Comparison of ENCODE assay signal across 7 mouse cellular contexts in the genomic region with DNA sequence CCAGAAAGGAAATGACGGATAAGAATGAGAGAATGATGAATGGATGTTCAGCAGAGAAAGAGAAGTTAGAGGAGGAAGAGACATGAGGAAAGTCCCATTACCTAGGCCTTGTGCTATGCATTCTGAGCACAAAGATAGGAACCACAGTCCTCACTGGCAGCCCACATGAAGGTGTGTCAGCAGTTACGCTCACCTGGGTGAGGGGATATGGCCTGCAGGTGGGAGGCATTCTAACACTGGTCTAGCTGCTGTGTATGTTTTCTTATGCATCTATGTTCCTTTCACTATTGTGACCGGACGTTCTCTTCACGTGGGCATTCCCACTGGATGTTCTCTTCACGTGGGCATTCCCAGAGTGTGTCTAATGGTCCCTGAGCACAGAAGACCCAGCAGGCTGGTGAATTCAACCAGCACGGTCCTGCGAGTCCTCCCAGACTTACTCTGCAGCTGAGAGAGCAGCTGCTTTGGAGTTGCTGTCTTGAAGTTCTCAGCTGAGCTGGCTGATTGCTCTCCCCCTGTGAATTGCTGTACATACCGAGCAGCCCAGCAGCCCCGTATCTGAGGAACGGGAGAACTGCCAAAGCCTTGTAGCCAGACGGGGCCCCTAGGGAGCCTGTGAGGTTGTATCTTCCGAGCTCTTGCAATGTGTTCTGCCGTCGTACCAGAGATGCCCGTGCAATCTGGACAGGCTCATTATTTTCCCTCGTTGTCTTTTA.
DNase-seq lines count a peak whose midpoint lies in the region; ATAC-seq lines count a peak whose summit lies in the region.

No protein-coding gene starts in this region.

- H3K27me3 ChIP-seq in lung, embryonic 15.5 days: no peaks in the 10 kb centered on the region
- no peaks in the 10 kb centered on the region for H3K27me3 ChIP-seq in embryonic facial prominence, embryonic 14.5 days (replicated peaks; ENCODE audit: control insufficient read depth, insufficient read depth, low read length)
- no peaks in the 10 kb centered on the region for H3K27me3 ChIP-seq in hindbrain, embryonic 11.5 days (ENCODE audit: control insufficient read depth, insufficient read depth, low read length)
- H3K27me3 ChIP-seq in midbrain, embryonic 13.5 days: no peaks in the 10 kb centered on the region

- H3K9me3 ChIP-seq in lung, embryonic 15.5 days: no peaks in the 10 kb centered on the region
- no peaks in the 10 kb centered on the region for H3K9me3 ChIP-seq in embryonic facial prominence, embryonic 14.5 days (ENCODE audit: control insufficient read depth, low read length)
- no peaks in the 10 kb centered on the region for H3K9me3 ChIP-seq in hindbrain, embryonic 11.5 days (ENCODE audit: control insufficient read depth, low read length)
- H3K9me3 ChIP-seq in midbrain, embryonic 13.5 days: no peaks in the 10 kb centered on the region

- no peak overlapping the region for H3K4me3 ChIP-seq in lung, embryonic 15.5 days
- H3K4me3 ChIP-seq in embryonic facial prominence, embryonic 14.5 days (ENCODE audit: low read depth, low read length): no peak overlapping the region
- H3K4me3 ChIP-seq in hindbrain, embryonic 11.5 days (ENCODE audit: low read depth, low read length): no peak overlapping the region
- H3K4me3 ChIP-seq in midbrain, embryonic 13.5 days (replicated peaks): no peak overlapping the region

- H3K9ac ChIP-seq in lung, embryonic 15.5 days: no peak overlapping the region
- H3K9ac ChIP-seq in embryonic facial prominence, embryonic 14.5 days (ENCODE audit: low read depth, low read length): no peak overlapping the region
- no peak overlapping the region for H3K9ac ChIP-seq in hindbrain, embryonic 11.5 days (ENCODE audit: low read depth, low read length)
- H3K9ac ChIP-seq in midbrain, embryonic 13.5 days (replicated peaks): no peak overlapping the region

- peak; percentile 53; the same call in 1 of the 2 replicates for ATAC-seq in lung, embryonic 15.5 days (ENCODE audit: borderline replicate concordance, extremely low read depth, low FRiP score, low TSS enrichment)
- ATAC-seq in embryonic facial prominence, embryonic 14.5 days (ENCODE audit: low read depth): peak; percentile 85
- peak; percentile 65 for ATAC-seq in hindbrain, embryonic 11.5 days (ENCODE audit: low FRiP score)
- ATAC-seq in midbrain, embryonic 13.5 days: peak; percentile 82
- ATAC-seq in granulocyte monocyte progenitor cell, adult 5-6 weeks (replicated peaks; ENCODE audit: poor library complexity, severe bottlenecking): no peak

- no peaks in the 10 kb centered on the region for H3K36me3 ChIP-seq in lung, embryonic 15.5 days
- H3K36me3 ChIP-seq in embryonic facial prominence, embryonic 14.5 days (ENCODE audit: control insufficient read depth, insufficient read depth, low read length): no peaks in the 10 kb centered on the region
- no peaks in the 10 kb centered on the region for H3K36me3 ChIP-seq in hindbrain, embryonic 11.5 days (ENCODE audit: control insufficient read depth, insufficient read depth, low read length)
- no peaks in the 10 kb centered on the region for H3K36me3 ChIP-seq in midbrain, embryonic 13.5 days

- WGBS in lung, embryonic 15.5 days: 48% methylated on average over 17 of the region's 17 CpGs
- WGBS in embryonic facial prominence, embryonic 14.5 days: 47% methylated on average over 17 of the region's 17 CpGs
- WGBS in hindbrain, embryonic 11.5 days: 47% methylated on average over 17 of the region's 17 CpGs
- WGBS in midbrain, embryonic 13.5 days: 36% methylated on average over 17 of the region's 17 CpGs

- H3K4me2 ChIP-seq in lung, embryonic 15.5 days: 0 out of 2 replicates have a peak overlapping the region, but pooled peaks have one; percentile 10
- H3K4me2 ChIP-seq in embryonic facial prominence, embryonic 14.5 days (ENCODE audit: low read depth, low read length): peak overlapping the region; percentile 45
- no peak overlapping the region for H3K4me2 ChIP-seq in hindbrain, embryonic 11.5 days (replicated peaks; ENCODE audit: low read depth, low read length)
- H3K4me2 ChIP-seq in midbrain, embryonic 13.5 days (replicated peaks): peak overlapping the region; percentile 14; the same call in 1 of the 2 replicates

- DNase-seq in lung, postnatal 14 days: no peak
- peak; percentile 86 for DNase-seq in embryonic facial prominence, embryonic 14.5 days (ENCODE audit: low spot score)
- DNase-seq in hindbrain, embryonic 11.5 days (ENCODE audit: low spot score): peak; percentile 50
- no peak for DNase-seq in thymus, postnatal 36 days

- H3K4me1 ChIP-seq in lung, embryonic 15.5 days: 0 out of 2 replicates have a peak, but pooled peaks cover 5% of the 10 kb centered on the region
- H3K4me1 ChIP-seq in embryonic facial prominence, embryonic 14.5 days (ENCODE audit: control insufficient read depth, insufficient read depth, low read length): peaks cover 6% of the 10 kb centered on the region; the same call in 1 of the 2 replicates
- 0 out of 2 replicates have a peak, but pooled peaks cover 3% of the 10 kb centered on the region for H3K4me1 ChIP-seq in hindbrain, embryonic 11.5 days (replicated peaks; ENCODE audit: control insufficient read depth, insufficient read depth, low read length)
- H3K4me1 ChIP-seq in midbrain, embryonic 13.5 days (replicated peaks): peaks cover 42% of the 10 kb centered on the region

- no peak overlapping the region for H3K27ac ChIP-seq in lung, embryonic 15.5 days
- H3K27ac ChIP-seq in embryonic facial prominence, embryonic 14.5 days (replicated peaks; ENCODE audit: low read depth, low read length): no peak overlapping the region
- H3K27ac ChIP-seq in hindbrain, embryonic 11.5 days (ENCODE audit: low read depth, low read length): no peak overlapping the region
- H3K27ac ChIP-seq in midbrain, embryonic 13.5 days: peak overlapping the region; percentile 72

Comparison
In these comparisons a context has a peak if more than half of its experiments do, and no peak if none do; other contexts are left out.
1. DNase-seq: peak in embryonic facial prominence, embryonic 14.5 days (single experiment) and hindbrain, embryonic 11.5 days (single experiment); none in lung, postnatal 14 days (single experiment) and thymus, postnatal 36 days (0 of 2).